Mouse (Mus musculus) T-cell, adult 2 months (primary cell): ENCODE data around the gene Rsu1.

ENCODE experiments used
- DNase-seq: peaks from one replicate; pipeline ENCODE4 v3.0.0; 2022; ENCODE audit warnings: low spot score

The Rsu1 gene

DNA sequence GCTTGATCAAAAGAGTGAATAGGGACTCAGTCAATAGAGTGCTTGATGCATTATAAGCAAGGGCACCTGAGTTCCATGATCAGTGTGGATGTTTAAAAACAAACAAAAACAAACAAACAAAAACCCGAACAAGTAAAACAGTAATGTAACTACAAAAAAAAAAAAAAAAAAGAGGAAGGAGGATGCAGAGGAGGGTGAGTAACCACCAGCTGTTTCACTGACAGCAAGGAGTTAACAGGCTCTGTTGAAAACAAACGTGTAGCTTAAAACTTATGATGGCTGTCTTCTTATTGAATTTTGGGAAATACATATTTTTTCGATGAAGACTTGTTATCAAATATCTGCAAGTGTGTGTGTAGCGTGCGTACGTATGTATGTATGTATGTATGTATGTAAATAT, 222.6 kb downstream of the Rsu1 start:
- no peak for DNase-seq

DNA sequence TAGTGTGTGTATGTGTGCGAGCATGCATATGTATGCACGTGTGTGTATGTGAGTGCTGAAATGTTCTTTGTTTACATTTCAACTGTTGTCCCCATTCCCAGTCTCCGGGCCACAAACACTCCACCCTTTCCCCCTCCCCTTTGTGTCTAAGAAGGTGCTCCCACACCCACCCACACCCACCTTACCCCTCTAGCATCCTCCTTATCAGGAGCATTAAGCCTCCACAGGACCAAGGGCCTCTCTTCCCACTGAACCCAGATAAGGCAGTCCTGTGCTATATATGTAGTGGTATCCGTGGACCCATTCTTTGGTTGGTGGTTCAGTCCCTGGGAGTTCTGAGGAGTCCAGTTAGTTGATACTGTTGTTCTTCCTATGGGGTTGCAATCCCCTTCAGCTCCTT, 226.7 kb downstream of the Rsu1 start:
- DNase-seq = no peak

DNA sequence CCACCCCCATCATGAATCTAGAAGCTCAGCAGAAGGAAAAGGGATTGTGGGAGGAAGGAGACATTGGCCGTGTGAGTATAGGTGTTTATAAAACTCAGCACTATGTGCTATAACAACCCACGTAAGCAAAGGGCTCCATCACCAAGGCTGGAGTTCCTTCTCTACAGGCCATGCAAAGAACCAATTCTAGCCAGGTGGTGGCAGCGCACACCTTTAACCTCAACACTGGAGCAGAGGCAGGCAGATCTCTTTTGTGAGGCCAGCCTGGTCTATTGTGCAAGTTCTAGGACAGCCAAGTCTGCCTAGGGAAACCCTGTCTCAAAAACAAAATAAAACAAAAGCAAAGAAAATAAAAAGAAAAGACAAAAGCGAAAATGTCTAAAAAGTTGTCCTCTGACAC, 231.4 kb downstream of the Rsu1 start:
- DNase-seq = no peak

DNA sequence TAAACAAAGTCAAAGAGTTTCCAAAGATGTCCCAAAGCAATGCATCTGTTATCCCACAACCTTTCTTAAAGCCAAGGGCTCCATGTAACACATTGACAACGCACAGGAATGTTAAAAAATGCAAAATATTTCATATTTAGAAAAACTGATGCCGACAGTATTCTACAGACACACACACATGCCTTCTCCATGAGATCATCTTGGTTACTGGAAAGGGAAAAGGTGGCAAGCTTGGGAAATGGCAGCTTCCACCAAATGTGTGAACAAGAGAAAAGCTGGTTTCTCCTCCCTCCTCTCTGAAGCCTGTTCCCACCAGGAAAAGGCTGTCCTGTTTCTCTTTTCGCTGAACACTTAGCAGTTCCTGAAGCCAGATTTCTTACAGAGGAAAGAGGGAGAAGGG, 232.4 kb downstream of the Rsu1 start:
- DNase-seq = no peak
